Mouse (Mus musculus) megakaryocyte progenitor cell, adult 5-6 weeks (primary cell): ENCODE measurements around the gene Pla2g3. TPM values are rescaled to one million over a fixed set of nuclear protein-coding genes. Genes with fewer than 3 reads are reported as not detected.
A peak's percentile ranks its signal among the peaks of the same experiment; 100 is the strongest.

Experiments used
- ATAC-seq: replicated peaks from 2 replicates; pipeline ENCODE4 v1.8.0; 2016; ENCODE audit warnings: mild to moderate bottlenecking, moderate TSS enrichment, inconsistent platforms; ENCODE audit not compliant: poor library complexity
- total RNA-seq, 2 experiments: library from RNA; stranded (forward) in 1 of 2; stranded (reverse) in 1 of 2; fragments of 157-497, 149-512 nt in 1 of 2; fragments of 200-1000 nt in 1 of 2; gene quantifications; 2 replicates each; pipeline versions ENCODE4 v1.2.3 to v1.2.4; 2015 to 2017

The Pla2g3 gene
- total RNA-seq, 2 experiments from 2014 or later, result not detected

DNA sequence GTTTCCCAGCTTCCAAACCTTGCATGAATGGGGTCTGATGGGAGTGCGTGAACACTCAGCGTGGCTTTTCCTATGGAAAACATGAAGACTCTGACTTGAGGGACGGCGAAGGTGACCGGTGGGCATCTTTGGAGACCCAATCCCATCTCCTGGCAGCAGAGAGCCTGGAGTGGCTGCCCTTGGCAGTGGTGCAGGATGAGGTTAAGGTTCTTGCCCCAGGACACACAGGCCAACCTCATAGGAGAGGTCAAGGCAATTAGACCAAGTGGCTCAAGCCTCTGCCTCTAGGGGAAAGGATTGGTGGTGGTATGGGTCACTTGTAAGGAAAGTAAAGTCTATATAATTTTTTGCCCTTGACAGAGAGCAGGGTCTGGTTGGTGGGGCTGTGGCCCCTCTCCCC is 48.0 kb downstream of the Pla2g3 start:
- no peak for ATAC-seq

DNA sequence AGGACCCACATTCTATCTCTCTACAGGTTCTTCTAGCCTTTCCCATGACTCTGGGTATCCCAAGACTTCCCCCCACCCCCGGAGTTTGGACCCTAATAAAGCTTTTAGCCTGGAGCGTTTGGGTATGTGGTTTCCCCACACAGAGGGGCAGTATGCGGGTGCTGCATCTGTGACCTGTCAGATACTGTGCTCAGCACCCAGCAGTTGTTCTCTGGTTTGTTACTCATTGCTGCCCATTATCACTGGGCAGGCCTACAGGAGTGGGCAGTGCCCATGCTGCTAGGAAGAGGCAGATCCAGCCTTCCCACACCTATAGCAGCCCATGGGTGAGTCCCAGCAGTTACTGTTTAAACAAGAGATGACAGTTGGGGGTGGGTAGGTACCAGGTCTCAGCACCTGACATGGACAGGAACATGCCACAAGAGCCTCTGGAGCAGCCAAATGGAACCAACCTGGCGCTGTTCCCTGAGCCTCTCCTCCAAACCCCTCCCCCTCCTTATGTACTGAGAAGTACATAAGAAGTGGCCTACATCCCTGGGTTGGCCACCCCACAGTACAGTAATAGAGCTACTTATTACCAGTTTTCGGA is 48.8 kb downstream of the Pla2g3 start:
- ATAC-seq, result no peak

DNA sequence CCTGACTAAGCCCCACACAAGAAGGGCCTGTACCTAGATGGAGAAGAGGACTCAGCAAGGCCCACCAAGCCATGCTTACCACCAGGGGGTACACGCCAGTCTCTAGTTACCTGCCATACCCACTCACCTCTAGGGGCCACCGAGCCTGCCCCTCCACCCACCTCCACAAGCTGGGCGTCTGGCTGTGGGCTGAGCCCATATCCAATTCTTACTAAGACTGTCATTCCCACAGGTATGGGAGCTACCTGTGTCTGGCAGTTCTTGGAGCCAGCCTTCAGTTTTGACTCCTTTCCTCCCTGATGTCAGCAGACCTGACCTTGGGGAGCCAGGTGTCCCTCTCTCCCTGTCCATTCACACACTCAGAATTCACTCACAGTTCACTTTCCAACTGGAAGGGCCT is 49.6 kb downstream of the Pla2g3 start:
- no peak for ATAC-seq

DNA sequence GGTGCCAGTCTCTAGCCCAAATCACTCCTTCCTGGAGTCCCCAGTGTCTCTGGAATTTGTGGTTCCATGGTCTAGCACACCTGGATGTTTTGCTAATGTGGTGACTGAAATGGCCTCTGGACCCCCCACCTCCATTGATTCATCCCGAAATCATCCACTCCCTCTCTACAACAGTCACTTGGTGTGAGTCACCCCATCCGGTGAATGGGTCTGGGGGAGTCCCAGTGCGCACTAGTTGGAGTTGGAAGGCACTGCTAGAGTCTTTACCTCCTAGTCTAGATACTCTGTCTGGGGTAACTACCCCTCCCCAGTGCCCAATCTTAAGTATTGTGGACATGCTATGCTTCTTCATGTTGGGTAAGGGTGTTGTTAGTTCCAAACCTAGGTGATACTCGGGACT is 50.3 kb downstream of the Pla2g3 start:
- no peak for ATAC-seq

DNA sequence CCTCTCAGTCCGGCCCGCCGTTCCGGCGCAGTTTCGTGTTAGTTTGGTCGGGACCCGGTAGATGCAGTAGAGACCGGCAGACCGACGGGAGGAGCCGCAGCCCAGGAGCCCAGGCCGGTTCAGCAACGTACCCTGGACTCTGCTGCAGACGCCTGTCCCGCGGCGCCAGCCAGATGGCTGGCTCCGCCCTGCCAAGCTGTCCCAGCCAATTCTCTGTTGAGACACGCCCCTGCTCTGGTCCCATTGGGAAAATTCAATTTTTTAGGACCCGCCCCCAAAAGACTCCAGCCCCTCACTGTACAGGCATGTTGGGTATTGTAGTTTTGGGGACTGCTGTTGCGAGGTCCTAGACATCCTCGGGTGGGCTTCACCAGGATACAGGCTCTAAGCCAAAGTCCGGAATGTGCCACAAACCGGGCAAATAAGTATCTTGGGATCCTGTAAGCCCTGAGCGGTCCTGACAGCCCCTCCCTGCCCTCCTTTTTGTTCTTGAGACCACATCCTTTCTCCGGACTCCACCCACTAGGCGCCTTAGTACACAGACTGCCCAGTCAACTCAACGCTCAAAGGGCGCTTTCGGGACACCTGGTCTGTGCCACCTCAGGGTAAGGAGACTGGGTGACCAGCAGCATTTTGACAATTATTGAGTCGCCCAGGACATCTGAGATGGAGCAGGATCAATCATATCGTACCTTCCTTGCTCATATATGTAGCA is 51.2 kb downstream of the Pla2g3 start:
- ATAC-seq, result peak; percentile 69

DNA sequence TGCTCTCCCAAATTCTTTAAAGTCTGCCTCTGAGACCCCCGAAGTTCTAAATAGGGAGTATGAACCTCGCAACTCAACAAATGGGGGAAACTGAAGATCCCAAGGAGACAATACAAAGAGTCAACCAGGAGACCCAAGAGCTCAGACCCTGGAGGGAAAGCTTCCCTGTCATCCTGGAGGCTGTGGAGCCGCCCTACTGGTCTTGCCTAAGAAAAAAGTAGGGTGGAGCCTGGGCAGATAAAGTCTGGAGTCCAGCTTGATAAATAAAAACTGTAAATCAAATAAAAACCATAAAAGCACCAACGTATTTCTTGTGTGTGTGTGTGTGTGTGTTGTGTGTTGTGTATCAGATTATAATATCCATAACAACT is 51.7 kb downstream of the Pla2g3 start:
- no peak for ATAC-seq

DNA sequence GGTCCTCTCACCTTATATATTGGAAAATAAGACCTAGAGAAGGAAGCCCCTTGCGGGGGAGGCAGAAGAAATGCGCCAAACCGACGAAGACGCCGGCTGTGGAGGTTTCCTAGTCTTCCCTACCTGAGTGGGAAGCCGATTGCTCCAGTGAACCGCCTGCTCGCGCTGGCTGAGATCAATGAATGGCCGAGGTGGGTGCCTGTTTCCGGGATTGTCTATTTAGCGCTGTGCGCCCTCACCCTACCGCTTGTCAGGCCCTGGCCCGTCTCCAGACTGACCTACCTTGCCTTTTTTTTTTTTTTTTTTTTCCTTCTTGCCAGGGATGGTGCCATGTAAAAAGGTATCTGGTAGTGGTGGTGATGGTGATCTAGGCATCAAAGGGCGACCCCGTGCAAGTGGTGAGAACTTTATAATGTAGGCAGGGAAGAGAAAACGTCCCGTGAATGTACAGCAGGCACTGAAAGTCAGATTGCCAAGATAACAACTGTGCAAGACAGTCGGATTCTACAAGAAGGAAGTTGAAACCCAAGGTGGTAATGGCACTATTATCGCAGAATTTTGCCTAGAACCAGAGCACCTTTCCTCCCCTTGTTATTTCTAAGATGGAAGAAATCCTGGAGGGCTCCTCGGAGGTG is 52.5 kb downstream of the Pla2g3 start, which contains the start of gene Smtn:
TSS of gene Smtn (minus strand) at position 162 of the 635 bp plus-strand sequence.
- ATAC-seq, result no peak

DNA sequence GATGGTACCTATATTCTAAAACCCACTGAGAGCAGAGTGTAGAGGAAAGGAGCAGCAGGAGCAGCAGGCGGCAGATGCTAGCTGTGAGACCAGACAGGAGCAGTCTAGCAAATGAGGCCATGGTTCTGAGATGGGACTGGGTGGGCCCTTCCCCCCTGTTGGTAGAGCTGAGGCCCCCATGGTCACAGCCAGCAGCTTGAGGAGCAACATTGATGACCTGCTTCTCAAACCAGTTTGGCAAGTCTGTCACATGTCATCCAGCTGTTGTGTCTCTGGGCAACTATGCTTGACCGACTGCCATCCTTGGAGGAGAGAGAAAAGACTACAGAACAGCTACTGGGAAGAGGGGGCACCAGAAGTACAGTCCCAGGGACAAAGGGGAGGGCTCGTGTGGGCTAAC is 53.8 kb downstream of the Pla2g3 start:
- ATAC-seq, result no peak

DNA sequence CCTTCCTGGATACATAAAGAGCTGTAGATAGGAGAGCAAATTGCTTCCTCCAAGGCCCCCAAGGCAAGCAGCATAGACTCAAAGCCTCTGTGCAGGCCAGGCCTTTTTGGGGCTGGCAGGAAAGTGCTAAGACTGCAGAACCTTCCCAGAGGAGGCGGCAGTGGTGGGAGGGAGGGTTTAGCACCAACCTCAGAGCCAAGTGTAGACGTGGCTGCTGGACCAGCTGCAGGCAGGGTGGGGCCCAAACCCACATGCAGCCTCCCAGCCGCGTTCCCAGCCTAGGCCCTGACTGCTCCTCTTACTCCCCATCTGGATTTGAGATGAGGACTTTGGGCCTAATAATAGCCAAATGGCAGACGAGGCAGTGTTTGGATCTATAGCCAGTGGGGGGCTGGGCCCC is 54.9 kb downstream of the Pla2g3 start:
- no peak for ATAC-seq

DNA sequence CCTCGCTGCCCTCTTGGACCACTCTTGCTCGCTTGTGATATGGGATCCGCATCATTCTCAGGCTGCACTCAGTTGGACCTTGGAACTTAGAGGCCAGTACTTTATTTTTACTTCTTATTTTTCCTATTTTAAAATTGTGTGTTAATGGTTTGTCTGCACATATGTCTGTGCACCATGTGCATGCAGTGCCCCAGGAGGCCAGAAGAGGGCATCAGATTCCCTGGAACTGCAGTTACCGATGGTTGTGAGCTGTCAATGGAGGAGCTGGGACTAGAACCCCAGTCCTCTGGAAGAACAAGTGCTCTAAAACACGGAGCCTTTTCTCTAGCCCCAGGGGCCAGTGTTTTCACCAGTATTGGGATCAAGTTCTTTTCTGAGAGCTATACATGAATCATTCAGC is 56.3 kb downstream of the Pla2g3 start:
- no peak for ATAC-seq

DNA sequence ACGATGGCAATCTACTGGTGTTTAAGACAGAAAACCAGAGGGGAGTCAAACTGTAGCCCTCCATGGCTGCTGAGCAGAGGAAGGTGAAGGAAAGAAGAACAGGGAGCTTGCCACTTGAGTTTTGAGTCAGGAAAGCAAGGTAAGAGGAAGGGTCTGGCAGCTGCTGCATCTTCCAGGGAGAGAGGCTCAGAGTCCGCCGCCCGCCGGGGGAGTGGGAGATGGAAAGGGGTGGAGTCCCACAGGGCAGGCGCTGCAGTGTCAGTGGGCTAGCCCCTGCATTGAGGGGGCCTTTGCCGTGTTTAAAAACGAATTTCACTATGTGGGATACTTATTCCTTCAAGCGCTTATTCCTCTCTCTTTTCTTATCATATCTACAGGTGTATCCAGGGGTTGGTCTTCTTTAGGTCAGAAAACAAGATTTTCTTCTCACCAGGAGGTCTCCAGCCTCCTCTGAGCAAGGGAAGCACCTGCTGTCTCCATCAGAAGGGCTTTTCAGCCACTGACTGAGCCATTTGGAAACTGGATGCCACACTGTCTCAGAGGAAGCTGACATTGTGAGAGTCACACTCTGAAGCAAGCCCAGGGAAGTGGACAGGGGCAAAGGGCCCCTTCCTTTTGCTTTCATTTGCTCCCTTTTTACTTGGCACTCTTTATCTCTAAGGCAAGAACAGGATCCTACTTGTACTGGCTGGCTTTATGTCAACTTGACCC is 57.6 kb downstream of the Pla2g3 start:
- ATAC-seq, result peak; percentile 71

DNA sequence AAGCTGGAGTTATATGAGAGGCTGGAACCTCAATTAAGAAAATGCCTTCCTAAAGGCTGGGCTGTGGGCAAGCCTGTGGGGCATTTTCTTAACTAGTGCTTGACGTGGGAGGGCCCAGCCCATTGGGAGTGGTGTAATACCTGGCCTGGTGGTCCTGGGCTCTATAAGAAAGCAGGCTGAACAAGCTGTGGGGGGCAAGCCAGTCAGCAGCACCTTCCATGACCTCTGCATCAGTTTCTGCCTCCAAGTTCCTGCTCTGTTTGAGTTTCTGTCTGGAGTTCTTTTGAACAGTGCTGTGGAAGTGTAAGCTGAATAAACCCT is 58.1 kb downstream of the Pla2g3 start:
- ATAC-seq, result no peak

DNA sequence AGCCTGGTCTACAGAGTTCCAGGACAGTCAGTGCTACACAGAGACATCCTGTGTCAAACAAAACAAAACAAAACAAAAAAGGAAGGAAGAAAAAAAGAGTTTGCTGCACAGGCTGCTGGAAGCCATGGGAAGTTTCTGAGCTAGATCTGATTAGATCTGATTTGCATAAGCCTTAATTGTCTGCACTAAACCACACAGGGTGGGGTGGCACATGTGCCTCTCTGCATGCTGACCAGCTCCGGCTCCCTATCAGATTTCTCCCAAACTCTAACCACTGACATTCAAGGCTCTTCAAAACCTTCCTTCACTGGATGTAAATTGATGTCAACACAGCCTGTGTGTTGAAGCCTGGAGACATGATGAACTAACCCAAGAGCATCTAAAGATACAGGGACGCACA is 59.0 kb downstream of the Pla2g3 start:
- ATAC-seq, result 0 out of 2 replicates have a peak, but pooled peaks have one; percentile 20

DNA sequence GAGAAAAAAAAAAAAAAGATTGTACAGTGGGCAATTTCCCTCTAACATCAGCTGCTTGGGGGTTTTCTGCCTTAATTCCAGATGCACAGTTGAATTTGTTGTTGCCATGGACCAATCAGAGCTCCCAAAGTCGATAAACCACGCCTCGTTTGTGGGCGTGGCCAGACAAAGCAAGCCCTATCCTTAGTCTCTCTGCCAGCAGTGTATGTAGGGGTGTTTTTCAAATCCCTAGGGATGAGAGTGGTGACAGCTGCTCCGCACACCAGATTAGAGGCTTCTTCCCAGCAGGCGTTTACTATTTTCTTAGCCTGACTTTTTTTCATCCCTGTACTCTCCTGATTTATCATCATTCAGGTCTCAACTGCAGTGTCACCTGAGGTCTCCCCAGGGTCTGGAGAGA is 59.9 kb downstream of the Pla2g3 start:
- ATAC-seq, result no peak

DNA sequence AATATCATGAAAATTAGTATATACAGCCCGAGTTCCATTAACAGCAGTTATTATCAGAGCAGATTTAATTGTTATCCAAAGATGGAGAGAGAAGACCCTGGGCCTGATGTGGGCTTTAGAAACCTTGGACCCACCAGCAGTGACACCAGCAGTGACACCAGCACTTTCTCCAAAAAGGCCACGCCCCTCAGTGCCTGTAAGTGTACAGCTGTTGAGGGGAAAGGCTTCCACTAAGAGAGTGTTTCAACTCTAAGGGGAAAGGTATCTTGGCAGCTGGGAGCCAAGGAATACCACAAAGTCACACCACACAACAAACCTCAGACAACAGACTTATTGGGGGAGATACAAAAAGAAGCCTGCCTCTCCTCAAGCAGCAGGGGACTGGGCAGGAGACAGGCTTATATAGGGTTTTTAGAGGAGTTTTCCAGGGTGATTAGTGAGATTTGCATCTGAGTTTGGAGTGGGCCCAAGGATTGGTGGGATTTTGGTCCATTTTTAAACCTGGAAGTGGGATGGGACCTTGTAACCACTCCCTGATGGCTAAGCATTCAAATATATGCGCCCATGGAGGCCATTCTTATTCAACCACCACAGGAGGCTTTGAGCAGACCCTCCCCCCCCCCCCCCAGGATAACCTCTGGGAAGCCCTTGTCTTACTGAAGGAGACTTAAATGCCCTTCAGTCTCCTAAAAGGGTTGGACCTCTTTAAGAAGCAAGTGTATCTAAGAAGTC is 60.6 kb downstream of the Pla2g3 start:
- ATAC-seq, result no peak

Other genes with a start within 250 kb of the Pla2g3 start
- gene Drg1, start 221.9 kb upstream of the Pla2g3 start, total RNA-seq (2015), result 253 and 258 TPM in 2 replicates
- 196 and 234 TPM in 2 replicates for gene Drg1, start 221.9 kb upstream of the Pla2g3 start, total RNA-seq (2017)
- 69.4 and 77.3 TPM in 2 replicates for gene Patz1, start 199.4 kb upstream of the Pla2g3 start, total RNA-seq (2015)
- 66.4 and 72.5 TPM in 2 replicates for gene Patz1, start 199.4 kb upstream of the Pla2g3 start, total RNA-seq (2017)
- 16.6 and 20.1 TPM in 2 replicates for gene Pik3ip1, start 157.9 kb upstream of the Pla2g3 start, total RNA-seq (2015)
- gene Pik3ip1, start 157.9 kb upstream of the Pla2g3 start, total RNA-seq (2017), result 32.9 and 55.1 TPM in 2 replicates
- 16.9 and 17.0 TPM in 2 replicates for gene Limk2, start 79.1 kb upstream of the Pla2g3 start, total RNA-seq (2015)
- 20.1 and 30.0 TPM in 2 replicates for gene Limk2, start 79.1 kb upstream of the Pla2g3 start, total RNA-seq (2017)
- 16.3 and 17.6 TPM in 2 replicates for gene Rnf185, start 35.9 kb upstream of the Pla2g3 start, total RNA-seq (2015)
- 8.8 and 15.3 TPM in 2 replicates for gene Rnf185, start 35.9 kb upstream of the Pla2g3 start, total RNA-seq (2017)
- 1.3 and 1.5 TPM in 2 replicates for gene Inpp5j, start 16.5 kb downstream of the Pla2g3 start, total RNA-seq (2015)
- 0.17 and 0.21 TPM in 2 replicates for gene Inpp5j, start 16.5 kb downstream of the Pla2g3 start, total RNA-seq (2017)
- 17.8 and 17.9 TPM in 2 replicates for gene Selenom, start 26.4 kb downstream of the Pla2g3 start, total RNA-seq (2015)
- gene Selenom, start 26.4 kb downstream of the Pla2g3 start, total RNA-seq (2017), result 11.8 and 23.4 TPM in 2 replicates
- 11.7 and 12.5 TPM in 2 replicates for gene Smtn, start 52.3 kb downstream of the Pla2g3 start, total RNA-seq (2015)
- 7.1 and 8.9 TPM in 2 replicates for gene Smtn, start 52.3 kb downstream of the Pla2g3 start, total RNA-seq (2017)
- 26.4 and 29.5 TPM in 2 replicates for gene Morc2a, start 160.9 kb downstream of the Pla2g3 start, total RNA-seq (2015)
- gene Morc2a, start 160.9 kb downstream of the Pla2g3 start, total RNA-seq (2017), result 29.6 and 38.8 TPM in 2 replicates